8 mouse cellular contexts compared by ENCODE assay signal in the genomic region with DNA sequence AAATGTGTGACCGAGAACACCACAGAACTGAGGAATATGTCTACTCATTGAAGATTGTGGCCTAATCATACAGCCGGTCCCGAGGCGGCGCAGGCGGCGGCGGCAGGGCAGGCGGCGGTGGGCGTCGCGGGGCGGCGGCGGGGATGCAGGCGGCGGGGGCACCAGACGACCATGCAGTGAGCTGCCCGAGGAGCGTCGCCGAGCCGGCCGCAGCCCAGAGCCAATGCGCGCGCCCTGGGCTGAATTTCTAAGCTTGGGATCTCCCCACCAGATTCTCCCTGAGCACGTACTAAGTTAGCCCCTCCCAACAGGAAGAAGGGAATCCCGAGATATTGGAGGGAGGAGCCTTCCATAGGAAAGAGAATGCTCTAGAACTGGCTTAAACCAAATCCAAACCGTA. TPM values are rescaled to one million over a fixed set of nuclear protein-coding genes. Genes with fewer than 3 reads are reported as not detected.
A peak's percentile ranks its signal among the peaks of the same experiment; 100 is the strongest.
ATAC-seq lines count a peak whose summit lies in the region.
"Not testable (repeated sequence)": the region's sequence is repeated elsewhere in the genome, so short reads cannot be mapped to it uniquely, and the experiment has no call there.

No protein-coding gene starts in this region.

- H3K4me1 ChIP-seq in forebrain, embryonic 16.5 days (replicated peaks; ENCODE audit: control insufficient read depth, insufficient read depth, low read length); kidney, embryonic 16.5 days (ENCODE audit: insufficient read depth, low read length); lung, embryonic 16.5 days (replicated peaks; ENCODE audit: control insufficient read depth, insufficient read depth, low read length); midbrain, embryonic 12.5 days; neural tube, embryonic 14.5 days (ENCODE audit: control insufficient read depth, insufficient read depth, low read length): not testable (repeated sequence)
- H3K4me1 ChIP-seq in heart, embryonic 13.5 days, result peaks cover 13% of the 10 kb centered on the region

- ATAC-seq in CD4-positive, CD25-positive, alpha-beta regulatory T cell, adult 4 months, result peak; percentile 61
- peak; percentile 67 for ATAC-seq in erythroblast, adult 5-6 weeks (replicated peaks; ENCODE audit: low FRiP score, poor library complexity, severe bottlenecking)
- ATAC-seq in forebrain, embryonic 16.5 days, result 0 out of 2 replicates have a peak, but pooled peaks have one; percentile 58
- not testable (repeated sequence) for ATAC-seq in heart, embryonic 13.5 days (ENCODE audit: extremely low read depth, insufficient number of reproducible peaks, low FRiP score, low TSS enrichment)
- ATAC-seq in kidney, embryonic 16.5 days (ENCODE audit: low FRiP score, low TSS enrichment), result 0 out of 2 replicates have a peak, but pooled peaks have one; percentile 39
- ATAC-seq in lung, embryonic 16.5 days (ENCODE audit: low read depth), result 0 out of 2 replicates have a peak, but pooled peaks have one; percentile 49
- ATAC-seq in midbrain, embryonic 12.5 days (ENCODE audit: low FRiP score, low read depth), result peak; percentile 78; the same call in 1 of the 2 replicates
- ATAC-seq in neural tube, embryonic 14.5 days (ENCODE audit: low read depth), result peak; percentile 63; the same call in 1 of the 2 replicates

- not testable (repeated sequence) for H3K27ac ChIP-seq in forebrain, embryonic 16.5 days (ENCODE audit: low read length); heart, embryonic 13.5 days (replicated peaks); kidney, embryonic 16.5 days (ENCODE audit: low read length); lung, embryonic 16.5 days (ENCODE audit: low read length); midbrain, embryonic 12.5 days (replicated peaks); neural tube, embryonic 14.5 days (ENCODE audit: low read depth, low read length)

- WGBS in forebrain, embryonic 16.5 days, result 73% methylated on average over 8 of the region's 31 CpGs
- WGBS in heart, embryonic 13.5 days, result 50% methylated on average over 13 of the region's 31 CpGs
- 75% methylated on average over 11 of the region's 31 CpGs for WGBS in kidney, embryonic 16.5 days
- 68% methylated on average over 13 of the region's 31 CpGs for WGBS in lung, embryonic 16.5 days
- WGBS in midbrain, embryonic 12.5 days, result 69% methylated on average over 12 of the region's 31 CpGs
- WGBS in neural tube, embryonic 14.5 days, result 73% methylated on average over 12 of the region's 31 CpGs

- not testable (repeated sequence) for H3K9me3 ChIP-seq in forebrain, embryonic 16.5 days (ENCODE audit: control insufficient read depth, low read length); heart, embryonic 13.5 days; kidney, embryonic 16.5 days (ENCODE audit: low read length); lung, embryonic 16.5 days (ENCODE audit: control insufficient read depth, low read length); midbrain, embryonic 12.5 days; neural tube, embryonic 14.5 days (ENCODE audit: control insufficient read depth, low read length)

- H3K36me3 ChIP-seq in forebrain, embryonic 16.5 days (ENCODE audit: control insufficient read depth, insufficient read depth), result peaks cover 49% of the 10 kb centered on the region
- H3K36me3 ChIP-seq in heart, embryonic 13.5 days, result peaks cover 69% of the 10 kb centered on the region
- peaks cover 56% of the 10 kb centered on the region for H3K36me3 ChIP-seq in kidney, embryonic 16.5 days (ENCODE audit: insufficient read depth, low read length)
- H3K36me3 ChIP-seq in lung, embryonic 16.5 days (ENCODE audit: control insufficient read depth, insufficient read depth, low read length), result peaks cover 35% of the 10 kb centered on the region
- peaks cover 67% of the 10 kb centered on the region for H3K36me3 ChIP-seq in midbrain, embryonic 12.5 days
- H3K36me3 ChIP-seq in neural tube, embryonic 14.5 days (ENCODE audit: control insufficient read depth, insufficient read depth, low read length), result peaks cover 48% of the 10 kb centered on the region

- H3K27me3 ChIP-seq in forebrain, embryonic 16.5 days (replicated peaks; ENCODE audit: control insufficient read depth, insufficient read depth, low read length); heart, embryonic 13.5 days (replicated peaks); kidney, embryonic 16.5 days (ENCODE audit: insufficient read depth, low read length); lung, embryonic 16.5 days (ENCODE audit: control insufficient read depth, insufficient read depth, low read depth, low read length); midbrain, embryonic 12.5 days; neural tube, embryonic 14.5 days (ENCODE audit: control insufficient read depth, insufficient read depth, low read length): not testable (repeated sequence)

- not testable (repeated sequence) for H3K4me2 ChIP-seq in forebrain, embryonic 16.5 days (ENCODE audit: low read length); kidney, embryonic 16.5 days (replicated peaks; ENCODE audit: low read depth, low read length); lung, embryonic 16.5 days (ENCODE audit: low read depth, low read length); midbrain, embryonic 12.5 days (replicated peaks); neural tube, embryonic 14.5 days (ENCODE audit: low read depth, low read length)
- H3K4me2 ChIP-seq in heart, embryonic 13.5 days, result peak overlapping the region; percentile 27; the same call in 1 of the 2 replicates

- H3K4me3 ChIP-seq in forebrain, embryonic 16.5 days (replicated peaks; ENCODE audit: low read length); kidney, embryonic 16.5 days (ENCODE audit: low read length); lung, embryonic 16.5 days (ENCODE audit: low read length); midbrain, embryonic 12.5 days; neural tube, embryonic 14.5 days (ENCODE audit: low read depth, low read length): not testable (repeated sequence)
- H3K4me3 ChIP-seq in heart, embryonic 13.5 days, result 0 out of 2 replicates have a peak overlapping the region, but pooled peaks have one; percentile 6

- not testable (repeated sequence) for H3K9ac ChIP-seq in forebrain, embryonic 16.5 days (replicated peaks; ENCODE audit: low read depth, low read length); heart, embryonic 13.5 days; kidney, embryonic 16.5 days (replicated peaks; ENCODE audit: low read length); lung, embryonic 16.5 days (ENCODE audit: low read length); midbrain, embryonic 12.5 days (replicated peaks); neural tube, embryonic 14.5 days (replicated peaks; ENCODE audit: low read depth, low read length)

RNA-seq across cellular contexts. Expression of gene Aldh18a1, which starts 26.7 kb away (rescaled TPM):
- polyA plus RNA-seq in CD4-positive, CD25-positive, alpha-beta regulatory T cell, adult 4 months (2017; shearing (Covaris generic)), result 10 to 100 TPM; 39.2 to 80.4 TPM
- total RNA-seq in erythroblast, adult 5-6 weeks (2015; ENCODE audit: low replicate concordance), result 8.2 and 12.5 TPM in 2 replicates
- total RNA-seq in erythroblast, adult 5-6 weeks (2017; ENCODE audit: low replicate concordance), result 6.4 and 6.8 TPM in 2 replicates
- polyA plus RNA-seq in forebrain, embryonic 16.5 days (2015; fragmentation: Nextera tagmentation; extraction: Ambion mirVana), result 83.4 and 85.1 TPM in 2 replicates
- polyA plus RNA-seq in heart, embryonic 13.5 days (2015; fragmentation: Nextera tagmentation; extraction: Ambion mirVana), result 40.7 and 42.0 TPM in 2 replicates
- 58.9 and 60.4 TPM in 2 replicates for polyA plus RNA-seq in kidney, embryonic 16.5 days (2015; fragmentation: Nextera tagmentation; extraction: Ambion mirVana)
- 40.7 and 50.6 TPM in 2 replicates for polyA plus RNA-seq in lung, embryonic 16.5 days (2015; fragmentation: Nextera tagmentation; extraction: Ambion mirVana)
- 96.0 and 100 TPM in 2 replicates for polyA plus RNA-seq in midbrain, embryonic 12.5 days (2016; fragmentation: Nextera tagmentation; extraction: Ambion mirVana)
- 42.3 and 52.4 TPM in 2 replicates for polyA plus RNA-seq in neural tube, embryonic 14.5 days (2014; fragmentation: Nextera tagmentation; extraction: Ambion mirVana)

RNA-seq across cellular contexts. Expression of gene Sorbs1, which starts 47.9 kb away (rescaled TPM):
- polyA plus RNA-seq in CD4-positive, CD25-positive, alpha-beta regulatory T cell, adult 4 months (2017; shearing (Covaris generic)), result 10 to 100 TPM; 19.0 to 28.5 TPM
- total RNA-seq in erythroblast, adult 5-6 weeks (2015; ENCODE audit: low replicate concordance), result 28.8 and 41.5 TPM in 2 replicates
- 45.9 and 46.2 TPM in 2 replicates for total RNA-seq in erythroblast, adult 5-6 weeks (2017; ENCODE audit: low replicate concordance)
- polyA plus RNA-seq in forebrain, embryonic 16.5 days (2015; fragmentation: Nextera tagmentation; extraction: Ambion mirVana), result 112 and 128 TPM in 2 replicates
- 65.4 and 74.3 TPM in 2 replicates for polyA plus RNA-seq in heart, embryonic 13.5 days (2015; fragmentation: Nextera tagmentation; extraction: Ambion mirVana)
- polyA plus RNA-seq in kidney, embryonic 16.5 days (2015; fragmentation: Nextera tagmentation; extraction: Ambion mirVana), result 60.1 and 63.1 TPM in 2 replicates
- 45.9 and 51.5 TPM in 2 replicates for polyA plus RNA-seq in lung, embryonic 16.5 days (2015; fragmentation: Nextera tagmentation; extraction: Ambion mirVana)
- polyA plus RNA-seq in midbrain, embryonic 12.5 days (2016; fragmentation: Nextera tagmentation; extraction: Ambion mirVana), result 62.1 and 79.4 TPM in 2 replicates
- polyA plus RNA-seq in neural tube, embryonic 14.5 days (2014; fragmentation: Nextera tagmentation; extraction: Ambion mirVana), result 117 and 133 TPM in 2 replicates

RNA-seq across cellular contexts. Expression of gene Tctn3, which starts 50.5 kb away (rescaled TPM):
- polyA plus RNA-seq in CD4-positive, CD25-positive, alpha-beta regulatory T cell, adult 4 months (2017; shearing (Covaris generic)), result 10 to 100 TPM in 1 of 2 experiments, 1 to 10 TPM in 1; 8.5 to 13.1 TPM
- total RNA-seq in erythroblast, adult 5-6 weeks (2015; ENCODE audit: low replicate concordance), result 0.63 TPM in 1 of 2 replicates, not detected in the other
- total RNA-seq in erythroblast, adult 5-6 weeks (2017; ENCODE audit: low replicate concordance), result 0.14 and 0.68 TPM in 2 replicates
- 13.3 and 14.2 TPM in 2 replicates for polyA plus RNA-seq in forebrain, embryonic 16.5 days (2015; fragmentation: Nextera tagmentation; extraction: Ambion mirVana)
- 8.1 and 9.6 TPM in 2 replicates for polyA plus RNA-seq in heart, embryonic 13.5 days (2015; fragmentation: Nextera tagmentation; extraction: Ambion mirVana)
- polyA plus RNA-seq in kidney, embryonic 16.5 days (2015; fragmentation: Nextera tagmentation; extraction: Ambion mirVana), result 11.5 and 12.2 TPM in 2 replicates
- polyA plus RNA-seq in lung, embryonic 16.5 days (2015; fragmentation: Nextera tagmentation; extraction: Ambion mirVana), result 11.8 and 12.7 TPM in 2 replicates
- 14.4 and 14.7 TPM in 2 replicates for polyA plus RNA-seq in midbrain, embryonic 12.5 days (2016; fragmentation: Nextera tagmentation; extraction: Ambion mirVana)
- polyA plus RNA-seq in neural tube, embryonic 14.5 days (2014; fragmentation: Nextera tagmentation; extraction: Ambion mirVana), result 15.3 and 16.1 TPM in 2 replicates

RNA-seq across cellular contexts. Expression of gene Entpd1, which starts 50.6 kb away (rescaled TPM):
- polyA plus RNA-seq in CD4-positive, CD25-positive, alpha-beta regulatory T cell, adult 4 months (2017; shearing (Covaris generic)), result 10 to 100 TPM; 44.4 to 58.8 TPM
- 6.1 and 13.1 TPM in 2 replicates for total RNA-seq in erythroblast, adult 5-6 weeks (2015; ENCODE audit: low replicate concordance)
- 20.1 and 26.1 TPM in 2 replicates for total RNA-seq in erythroblast, adult 5-6 weeks (2017; ENCODE audit: low replicate concordance)
- polyA plus RNA-seq in forebrain, embryonic 16.5 days (2015; fragmentation: Nextera tagmentation; extraction: Ambion mirVana), result 7.8 and 8.5 TPM in 2 replicates
- 8.0 and 9.2 TPM in 2 replicates for polyA plus RNA-seq in heart, embryonic 13.5 days (2015; fragmentation: Nextera tagmentation; extraction: Ambion mirVana)
- polyA plus RNA-seq in kidney, embryonic 16.5 days (2015; fragmentation: Nextera tagmentation; extraction: Ambion mirVana), result 6.6 and 8.9 TPM in 2 replicates
- polyA plus RNA-seq in lung, embryonic 16.5 days (2015; fragmentation: Nextera tagmentation; extraction: Ambion mirVana), result 16.8 and 18.6 TPM in 2 replicates
- 9.8 and 10.3 TPM in 2 replicates for polyA plus RNA-seq in midbrain, embryonic 12.5 days (2016; fragmentation: Nextera tagmentation; extraction: Ambion mirVana)
- 7.2 and 9.3 TPM in 2 replicates for polyA plus RNA-seq in neural tube, embryonic 14.5 days (2014; fragmentation: Nextera tagmentation; extraction: Ambion mirVana)
